Mouse (Mus musculus) left cerebral cortex, adult 2 months (tissue): ENCODE data around the gene Smg7. TPM values are rescaled to one million over a fixed set of nuclear protein-coding genes. Genes with fewer than 3 reads are reported as not detected.

Experiments used
- DNase-seq, 2 experiments: peaks; one replicate each; pipeline ENCODE4 v3.0.0; 2021 to 2022; ENCODE audit warnings: low spot score in 2 of 2, mixed read lengths in 1 of 2; ENCODE audit errors: extremely low spot score in 1 of 2
- H3K27ac ChIP-seq: fragments of 200-600 bp; 2 replicates; pipeline ENCODE4 v1.8.1; 2022
- H3K4me3 ChIP-seq: fragments of 200-600 bp; 2 replicates; pipeline ENCODE4 v1.8.1; 2022
- CTCF ChIP-seq: fragments of 200-600 bp; IDR thresholded peaks from 2 replicates; pipeline ENCODE4 v1.8.1; 2022; ENCODE audit warnings: antibody characterized with exemption, mild to moderate bottlenecking, moderate library complexity
- intact Hi-C: fragments of 180-260 bp; cut with DNase I; formaldehyde crosslinking; loops from one replicate; pipeline ENCODE4 v1.15.1; 2025
- total RNA-seq, 2 experiments: library from RNA; stranded (reverse); gene quantifications; 2 replicates each; pipeline ENCODE4 v1.2.3; 2021

Gene Smg7
- total RNA-seq, 2 experiments from 2014 or later = 99.7 to 108 TPM

- no peak overlapping the region for H3K27ac ChIP-seq
- TF ChIP-seq CTCF = no peak
- intact Hi-C loops = no loop called here
- H3K4me3 ChIP-seq = no peak overlapping the region
- DNase-seq = no peak
Measured at GRCm38 (mm10) chr1:152798125-152798524, 104.3 kb downstream of the Smg7 start.

DNA sequence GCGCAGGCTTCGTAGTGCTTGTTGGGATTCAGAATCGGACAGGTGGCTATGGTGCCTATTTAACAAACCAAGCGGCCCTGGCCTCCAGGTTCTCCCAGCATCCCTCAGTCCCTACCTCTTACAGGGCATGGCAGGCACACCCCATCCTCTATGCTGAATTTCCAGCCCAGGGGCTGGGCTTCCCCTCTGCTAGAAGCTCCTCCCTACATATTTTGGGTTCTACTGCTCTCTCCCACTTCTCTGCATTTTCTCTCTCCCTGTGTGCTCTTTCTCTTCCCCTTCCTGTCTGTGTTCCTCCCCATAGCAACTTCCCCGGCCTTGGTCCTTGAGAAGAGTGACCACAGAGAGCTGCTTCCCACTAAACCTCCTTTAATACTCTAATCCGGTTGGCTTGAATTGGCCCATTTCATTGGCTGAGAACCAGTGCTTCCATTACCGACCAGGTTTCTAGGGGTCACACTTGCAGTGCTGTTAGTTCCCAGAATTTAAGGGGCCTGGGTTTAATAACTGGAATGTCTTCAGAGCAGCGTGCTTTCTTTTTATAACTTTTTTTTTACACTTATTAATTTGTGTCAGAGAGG is 105.7 kb downstream of the Smg7 start:
- Histone ChIP-seq H3K4me3 (no peak overlapping the region), H3K27ac (no peak overlapping the region)
- intact Hi-C loops = no loop called here

GRCm38 (mm10) chr1:152795688-152796255 is 106.7 kb downstream of the Smg7 start:
- DNase-seq = no peak
- no peak overlapping the region for H3K27ac ChIP-seq
- intact Hi-C loops = no loop called here
- H3K4me3 ChIP-seq = no peak overlapping the region
- no peak for TF ChIP-seq CTCF

More for the DNA sequence above, 105.7 kb downstream of the Smg7 start:
- DNase-seq = no peak
- no peak for TF ChIP-seq CTCF

- intact Hi-C loops = no loop called here
- peak overlapping the region; percentile 24; the same call in 1 of the 2 replicates for H3K27ac ChIP-seq
- DNase-seq = no peak
- no peak overlapping the region for H3K4me3 ChIP-seq
- no peak for TF ChIP-seq CTCF
Measured at GRCm38 (mm10) chr1:152793495-152794130, 108.8 kb downstream of the Smg7 start.

- H3K4me3 ChIP-seq = no peak overlapping the region
- intact Hi-C loops = no loop called here
- no peak for TF ChIP-seq CTCF
- DNase-seq = peak in 1 of 2 experiments; percentile 32
- peak overlapping the region; percentile 54; the same call in 1 of the 2 replicates for H3K27ac ChIP-seq
Measured at GRCm38 (mm10) chr1:152792736-152793494, 109.5 kb downstream of the Smg7 start.

DNA sequence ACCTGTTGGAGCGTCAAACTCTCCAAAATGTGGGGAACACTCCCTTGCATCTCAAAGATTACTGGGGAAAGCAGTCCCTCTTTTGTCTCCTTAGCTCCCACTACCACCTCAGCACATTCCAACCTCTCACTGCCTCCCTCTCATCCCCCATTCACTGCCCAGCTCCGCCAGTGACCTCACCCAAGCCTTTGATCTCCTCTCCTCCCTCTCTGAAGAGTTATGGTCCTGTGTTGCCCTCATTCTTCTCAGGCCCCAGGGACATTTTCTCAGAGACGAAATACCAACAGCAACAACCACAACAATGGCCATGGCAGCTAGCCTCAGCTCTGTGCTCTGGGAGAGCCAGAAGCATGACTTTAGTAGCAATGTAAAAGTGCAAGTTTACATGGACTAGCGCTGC is 111.2 kb downstream of the Smg7 start:
- H3K4me3 ChIP-seq = no peak overlapping the region
- TF ChIP-seq CTCF = no peak
- DNase-seq = no peak
- no peak overlapping the region for H3K27ac ChIP-seq
- intact Hi-C loops = no loop called here

DNA sequence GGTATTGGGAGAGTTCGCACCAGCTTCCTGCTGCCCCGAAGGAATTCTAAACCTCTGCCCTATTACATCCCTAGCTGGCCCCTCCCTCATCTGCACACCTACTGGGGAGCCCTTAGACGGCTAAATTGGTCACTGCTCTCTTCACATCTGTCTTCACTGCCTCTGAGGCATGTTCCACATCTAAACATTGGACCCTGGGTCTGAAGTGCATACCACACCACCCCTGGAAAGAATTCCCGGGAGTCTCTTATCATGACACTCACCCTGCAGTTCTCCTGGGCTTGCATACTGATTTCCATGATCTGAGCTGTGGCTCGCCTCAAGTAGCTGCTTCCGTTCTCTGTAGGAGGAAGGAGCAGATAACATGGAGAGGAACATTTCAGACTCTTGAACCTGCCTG is 111.6 kb downstream of the Smg7 start:
- H3K27ac ChIP-seq = no peak overlapping the region
- no peak for DNase-seq
- no peak for TF ChIP-seq CTCF
- intact Hi-C loops = no loop called here
- no peak overlapping the region for H3K4me3 ChIP-seq

DNA sequence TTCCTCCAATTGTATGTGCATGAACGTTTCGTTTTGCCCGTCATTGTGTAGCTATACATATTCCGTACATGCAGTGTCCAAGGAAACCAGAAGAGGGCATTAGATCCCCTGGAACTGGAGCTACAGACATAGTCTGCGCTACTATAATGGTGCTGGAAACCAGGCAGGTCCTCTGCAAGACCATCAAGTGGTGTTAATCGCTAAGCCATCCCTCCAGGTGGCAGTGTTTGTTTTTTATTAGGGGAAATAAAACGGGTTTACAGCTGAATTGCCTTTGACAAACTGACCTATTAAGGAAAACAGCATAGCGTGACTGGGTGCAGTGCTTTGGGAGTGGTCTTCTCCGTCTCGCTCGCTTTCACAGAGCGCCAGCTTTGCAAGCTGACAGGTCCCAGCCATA is 112.2 kb downstream of the Smg7 start:
- DNase-seq = no peak
- TF ChIP-seq CTCF = peak; percentile 51
- Histone ChIP-seq H3K4me3 (no peak overlapping the region), H3K27ac (no peak overlapping the region)
- intact Hi-C loops = no loop called here

- no peak for DNase-seq
- H3K4me3 ChIP-seq = no peak overlapping the region
- intact Hi-C loops = loop anchor here (10.0 kb wide), 1 partner anchor 627 kb away; no protein-coding TSS in a partner anchor
- H3K27ac ChIP-seq = no peak overlapping the region
- TF ChIP-seq CTCF = no peak
Measured at GRCm38 (mm10) chr1:152788121-152788660, 114.3 kb downstream of the Smg7 start.

Other genes starting within 250 kb of the Smg7 start
- not detected for gene Apobec4, start 152.1 kb downstream of the Smg7 start, total RNA-seq
- 100 to 1,000 TPM; 113 to 132 TPM for gene Rgl1, start 136.3 kb downstream of the Smg7 start, total RNA-seq
- 10 to 100 TPM; 89.6 to 94.7 TPM for gene Arpc5, start 136.1 kb downstream of the Smg7 start, total RNA-seq
- 1 to 10 TPM; 2.6 to 4.1 TPM for gene Ncf2, start 102.5 kb downstream of the Smg7 start, total RNA-seq
- gene Nmnat2, start 52.3 kb upstream of the Smg7 start, total RNA-seq = 100 to 1,000 TPM; 167 to 171 TPM